Mouse (Mus musculus) liver, postnatal 0 days (tissue): ENCODE results near the gene Aldh3b2. TPM values are rescaled to one million over a fixed set of nuclear protein-coding genes. Genes with fewer than 3 reads are reported as not detected.
A peak's percentile ranks its signal among the peaks of the same experiment; 100 is the strongest.
"Not testable (repeated sequence)": the region's sequence is repeated elsewhere in the genome, so short reads cannot be mapped to it uniquely, and the experiment has no call there.

ENCODE experiments used
- ATAC-seq: fragments of 200-750 bp; cut with Nextera tagmentation; 2 replicates; pipeline ENCODE4 v1.8.0; 2017; ENCODE audit warnings: mild to moderate bottlenecking, moderate library complexity
- DNase-seq: peaks from one replicate; pipeline ENCODE4 v3.0.0-alpha.2; 2016
- H3K27ac ChIP-seq: fragments of 300-500 bp; sonication (generic); 2 replicates; pipeline ENCODE4 v1.5.1; 2014; ENCODE audit warnings: antibody characterized with exemption, moderate library complexity, mild to moderate bottlenecking, low read depth
- H3K27me3 ChIP-seq: fragments of 300-500 bp; sonication (generic); 2 replicates; pipeline ENCODE4 v1.6.1; 2014; ENCODE audit warnings: low read length, control low read depth, mixed read lengths; ENCODE audit not compliant: insufficient read depth
- H3K36me3 ChIP-seq: fragments of 300-500 bp; sonication (generic); replicated peaks from 2 replicates; pipeline ENCODE4 v1.6.1; 2014; ENCODE audit warnings: mild to moderate bottlenecking, control low read depth, low read length, moderate library complexity, mixed read lengths; ENCODE audit not compliant: insufficient read depth
- H3K4me1 ChIP-seq: fragments of 300-500 bp; sonication (generic); 2 replicates; pipeline ENCODE4 v1.6.1; 2014; ENCODE audit warnings: antibody characterized with exemption, mild to moderate bottlenecking, control low read depth; ENCODE audit not compliant: insufficient read depth
- H3K4me2 ChIP-seq: fragments of 300-500 bp; sonication (generic); 2 replicates; pipeline ENCODE4 v1.6.1; 2014; ENCODE audit warnings: low read depth, mild to moderate bottlenecking, low read length, moderate library complexity, mixed read lengths
- H3K4me3 ChIP-seq: fragments of 300-500 bp; sonication (generic); 2 replicates; pipeline ENCODE4 v1.5.1; 2014; ENCODE audit warnings: low read depth, low read length
- H3K9ac ChIP-seq: fragments of 300-500 bp; sonication (generic); replicated peaks from 2 replicates; pipeline ENCODE4 v1.6.1; 2014; ENCODE audit warnings: mild to moderate bottlenecking, moderate library complexity
- H3K9me3 ChIP-seq: fragments of 300-500 bp; sonication (generic); 2 replicates; pipeline ENCODE4 v1.6.1; 2016; ENCODE audit warnings: mild to moderate bottlenecking, control low read depth, low read length, mixed read lengths
- CTCF ChIP-seq: sonication (generic); IDR thresholded peaks from 2 replicates; pipeline ENCODE4 v1.5.1; 2016; ENCODE audit warnings: antibody characterized with exemption, low read depth
- EP300 ChIP-seq: IDR thresholded peaks from 2 replicates; pipeline ENCODE4 v1.6.1; 2016; ENCODE audit warnings: antibody characterized with exemption, low read depth, mild to moderate bottlenecking
- WGBS: fragments of 180-500 bp; shearing (Covaris S2); extraction: QIAGEN DNeasy Blood & Tissue Kit; methylation state at CpG from one replicate; pipeline ENCODE4 v1.1.7; 2014; ENCODE audit not compliant: insufficient replicate concordance; 5-methylcytosine and 5-hydroxymethylcytosine counted together
- polyA plus RNA-seq: library from polyadenylated mRNA; unstranded; fragments of >200 nt; fragmentation: Nextera tagmentation; extraction: Ambion mirVana; gene quantifications from 2 replicates; pipeline ENCODE4 v1.2.1, GENCODE M21; 2015

Gene Aldh3b2
- polyA plus RNA-seq, 1 experiment from 2014 or later: 0.09 TPM

DNA sequence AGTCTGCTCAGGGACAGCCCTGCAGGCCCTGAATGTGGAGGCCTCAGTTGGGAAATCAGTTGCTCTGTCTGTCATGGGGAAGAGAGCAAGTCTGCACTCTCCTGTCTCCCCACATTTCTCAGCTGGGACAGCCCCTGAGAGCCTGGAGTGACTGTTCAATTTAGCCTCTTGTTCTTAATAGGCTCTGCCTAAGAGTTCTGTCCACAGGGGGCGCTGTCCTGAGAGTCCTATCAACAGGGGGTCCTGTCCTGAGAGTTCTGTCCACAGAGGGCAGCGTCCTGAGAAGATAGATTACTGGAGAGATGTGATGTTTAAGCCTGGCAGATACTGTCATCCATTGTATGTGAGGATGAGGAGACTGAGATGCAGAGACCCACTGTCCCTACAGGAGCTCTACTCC is 9.7 kb upstream of the Aldh3b2 start:
- H3K9me3 ChIP-seq: no peaks in the 10 kb centered on the region
- TF ChIP-seq CTCF (peak; percentile 45), EP300 (no peak)
- no peak overlapping the region for H3K4me2 ChIP-seq
- ATAC-seq: no peak
- H3K9ac ChIP-seq: no peak overlapping the region
- no peaks in the 10 kb centered on the region for H3K27me3 ChIP-seq
- 13% methylated on average over 2 of the region's 2 CpGs for WGBS
- no peaks in the 10 kb centered on the region for H3K36me3 ChIP-seq
- H3K4me1 ChIP-seq: no peaks in the 10 kb centered on the region
- no peak overlapping the region for H3K4me3 ChIP-seq
- no peak for DNase-seq
- no peak overlapping the region for H3K27ac ChIP-seq

DNA sequence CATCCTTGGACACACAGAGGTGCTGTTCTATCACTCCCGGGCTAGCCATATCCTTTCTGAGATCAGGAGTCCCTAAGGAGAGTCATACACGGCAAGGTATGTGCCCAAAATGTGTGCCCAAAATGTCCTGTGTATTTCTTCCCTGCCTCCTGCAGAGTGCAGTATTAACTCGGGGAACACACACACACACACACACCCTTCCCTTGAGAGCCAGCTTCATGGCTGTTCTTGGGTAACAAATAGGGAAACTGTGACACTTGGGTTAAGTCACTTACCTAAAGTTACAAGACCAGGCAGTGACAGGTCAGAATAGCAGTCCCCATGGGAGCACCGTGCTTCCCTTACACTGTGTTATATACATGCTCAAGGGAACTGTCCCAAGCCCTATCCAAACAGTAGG is 8.1 kb upstream of the Aldh3b2 start:
- H3K9ac ChIP-seq: no peak overlapping the region
- no peak overlapping the region for H3K4me3 ChIP-seq
- H3K27me3 ChIP-seq: no peaks in the 10 kb centered on the region
- ATAC-seq: 0 out of 2 replicates have a peak, but pooled peaks have one; percentile 10
- H3K36me3 ChIP-seq: no peaks in the 10 kb centered on the region
- H3K4me2 ChIP-seq: no peak overlapping the region
- peak; percentile 42 for TF ChIP-seq CTCF
- no peak for TF ChIP-seq EP300
- no peak for DNase-seq
- no peaks in the 10 kb centered on the region for H3K9me3 ChIP-seq
- WGBS: 59% methylated on average over 4 of the region's 4 CpGs
- H3K4me1 ChIP-seq: no peaks in the 10 kb centered on the region
- H3K27ac ChIP-seq: no peak overlapping the region

DNA sequence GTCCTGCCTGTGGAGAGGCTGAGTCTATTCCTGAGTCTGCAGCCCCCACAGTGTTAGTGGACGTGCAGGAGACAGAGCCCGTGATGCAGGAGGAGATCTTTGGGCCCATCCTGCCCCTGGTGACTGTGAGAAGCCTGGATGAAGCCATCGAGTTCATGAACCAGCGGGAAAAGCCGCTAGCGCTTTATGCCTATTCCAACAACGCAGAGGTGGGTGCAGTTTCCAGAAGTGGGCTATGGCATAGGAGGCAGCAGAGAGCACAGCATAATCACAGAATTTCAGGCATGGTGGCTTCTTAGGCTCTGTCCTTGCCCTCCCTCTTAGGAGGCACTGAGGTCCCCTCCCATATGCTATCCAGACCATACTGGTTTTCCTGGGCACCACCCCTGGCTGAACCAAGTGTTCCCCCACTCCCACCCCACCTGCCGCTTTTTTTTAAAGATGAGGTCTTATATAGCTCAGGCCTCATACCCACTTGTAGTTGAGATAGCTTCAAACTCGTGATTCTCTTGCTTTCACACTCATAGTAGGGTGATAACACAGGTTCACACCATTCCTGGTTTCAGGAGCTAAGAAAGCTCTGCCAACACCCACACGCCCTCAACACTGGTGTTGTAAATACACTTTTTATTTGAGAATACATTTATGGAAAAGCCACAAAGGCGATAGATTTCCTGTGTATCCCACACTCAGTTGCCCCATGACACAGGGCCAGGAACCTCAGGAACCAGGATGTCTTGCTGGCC is 5.6 kb upstream of the Aldh3b2 start:
- H3K27ac ChIP-seq: no peak overlapping the region
- TF ChIP-seq EP300: no peak
- peak; percentile 30 for TF ChIP-seq CTCF
- no peak for DNase-seq
- no peak for ATAC-seq
- no peak overlapping the region for H3K4me3 ChIP-seq
- no peak overlapping the region for H3K9ac ChIP-seq
- 74% methylated on average over 11 of the region's 11 CpGs for WGBS
- H3K4me2 ChIP-seq: no peak overlapping the region
- H3K4me1 ChIP-seq: no peaks in the 10 kb centered on the region
- no peaks in the 10 kb centered on the region for H3K9me3 ChIP-seq
- no peaks in the 10 kb centered on the region for H3K27me3 ChIP-seq
- no peaks in the 10 kb centered on the region for H3K36me3 ChIP-seq

DNA sequence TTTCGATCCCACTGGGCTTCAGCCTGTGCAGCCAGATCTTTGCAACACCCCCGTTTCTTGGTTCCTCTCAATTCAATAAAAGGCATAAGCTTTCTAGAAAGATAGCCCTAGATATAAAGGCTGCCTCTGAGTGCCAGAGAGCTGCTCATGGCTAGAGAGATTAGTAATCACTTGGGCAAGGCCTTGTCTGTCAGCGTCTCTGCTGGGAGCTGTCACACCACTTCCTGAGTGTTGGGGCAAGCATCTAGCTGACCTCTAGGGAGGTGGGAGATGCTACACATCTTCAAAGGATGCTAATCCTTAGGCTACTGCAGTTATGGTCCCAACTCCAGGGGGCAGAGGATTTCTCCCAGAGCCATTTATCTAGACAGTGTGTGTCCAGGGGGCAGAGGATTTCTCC is 4.9 kb upstream of the Aldh3b2 start:
- Histone ChIP-seq H3K9ac (no peak overlapping the region), H3K36me3 (no peaks in the 10 kb centered on the region), H3K27ac (no peak overlapping the region), H3K4me2 (no peak overlapping the region), H3K4me1 (no peaks in the 10 kb centered on the region), H3K9me3 (no peaks in the 10 kb centered on the region), H3K4me3 (no peak overlapping the region), H3K27me3 (no peaks in the 10 kb centered on the region)
- WGBS: 49% methylated on average over 3 of the region's 3 CpGs
- DNase-seq: no peak
- ATAC-seq: no peak
- TF ChIP-seq CTCF (no peak), EP300 (no peak)

DNA sequence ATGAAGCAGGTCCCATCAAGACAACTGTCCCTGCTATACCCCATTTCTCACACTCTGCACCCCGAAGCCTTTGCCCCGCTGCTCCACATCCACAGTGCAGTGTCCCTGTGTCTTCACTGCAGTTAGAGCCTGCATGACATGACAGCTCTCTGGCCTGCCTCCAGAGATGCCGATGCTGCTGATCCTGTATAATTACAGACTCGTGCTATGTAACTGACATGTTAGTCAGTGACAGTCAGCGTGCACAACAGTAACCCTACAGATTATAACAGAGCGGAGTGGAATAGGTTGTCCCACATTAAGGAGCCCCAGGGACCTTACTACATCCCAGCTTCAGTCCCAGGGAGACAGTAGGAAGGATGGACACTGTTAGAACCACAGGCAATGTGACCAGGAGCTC is 2.5 kb downstream of the Aldh3b2 start:
- H3K4me1 ChIP-seq, H3K27ac ChIP-seq, H3K27me3 ChIP-seq, H3K9ac ChIP-seq, H3K36me3 ChIP-seq, H3K4me2 ChIP-seq, ATAC-seq, H3K9me3 ChIP-seq, DNase-seq, H3K4me3 ChIP-seq: not testable (repeated sequence)
- WGBS: 80% methylated on average over 6 of the region's 6 CpGs

DNA sequence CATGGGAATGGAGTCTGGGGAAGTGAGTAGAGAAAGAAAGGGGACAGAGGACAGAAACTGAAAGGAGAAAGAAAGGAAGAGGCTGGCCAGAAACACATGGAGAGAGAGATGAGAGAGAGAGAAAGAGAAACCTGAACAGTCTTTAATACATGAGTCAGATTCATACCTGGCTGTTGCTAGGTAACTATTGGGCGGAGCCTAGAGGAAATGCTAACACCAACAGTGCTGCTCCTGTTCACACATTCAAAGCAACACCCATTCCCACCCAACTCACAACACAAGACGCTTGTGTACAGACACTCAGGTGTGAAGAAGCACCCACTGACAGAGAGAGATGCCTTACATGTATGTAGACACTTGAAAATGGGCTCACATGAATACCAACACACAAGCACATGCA is 3.7 kb downstream of the Aldh3b2 start:
- TF ChIP-seq EP300 (no peak), CTCF (no peak)

More for the DNA sequence above, 3.7 kb downstream of the Aldh3b2 start:
- WGBS: 74% methylated on average over 2 of the region's 2 CpGs
- H3K36me3 ChIP-seq: no peaks in the 10 kb centered on the region
- no peak overlapping the region for H3K27ac ChIP-seq
- DNase-seq (no peak), ATAC-seq (no peak)
- H3K4me2 ChIP-seq: no peak overlapping the region
- H3K4me3 ChIP-seq: no peak overlapping the region
- no peaks in the 10 kb centered on the region for H3K27me3 ChIP-seq
- no peaks in the 10 kb centered on the region for H3K4me1 ChIP-seq
- H3K9ac ChIP-seq: no peak overlapping the region
- no peaks in the 10 kb centered on the region for H3K9me3 ChIP-seq
